Mouse (Mus musculus) CH12.LX (cell line): ENCODE measurements around the gene Inpp5a. TPM values are rescaled to one million over a fixed set of nuclear protein-coding genes. Genes with fewer than 3 reads are reported as not detected.

ENCODE experiments used
- DNase-seq: peaks from one replicate; pipeline ENCODE4 v3.0.0-alpha.2; 2013; ENCODE audit errors: extremely low read depth
- H3K27ac ChIP-seq: 2 replicates; pipeline ENCODE4 v1.5.1; 2012; ENCODE audit warnings: low read depth, mild to moderate bottlenecking, control low read depth, moderate library complexity; ENCODE audit not compliant: insufficient read depth
- H3K27me3 ChIP-seq: replicated peaks from 2 replicates; pipeline ENCODE3; 2012; ENCODE audit warnings: inconsistent platforms
- H3K36me3 ChIP-seq, 2 experiments: replicated peaks in 1 of 2; 2 replicates each; pipeline versions ENCODE3 to v1.6.1; 2012; ENCODE audit warnings: inconsistent platforms in 1 of 2, low read length in 1 of 2, mild to moderate bottlenecking in 1 of 2, mixed read lengths in 1 of 2, moderate library complexity in 1 of 2; ENCODE audit not compliant: control insufficient read depth in 1 of 2, insufficient read depth in 1 of 2
- H3K4me1 ChIP-seq, 2 experiments: 2 replicates each; pipeline ENCODE4 v1.6.1; 2012; ENCODE audit warnings: inconsistent platforms in 1 of 2, moderate library complexity in 1 of 2; ENCODE audit not compliant: insufficient read depth in 2 of 2, control insufficient read depth in 1 of 2
- H3K4me2 ChIP-seq: 2 replicates; pipeline ENCODE4 v1.6.1; 2012; ENCODE audit warnings: low read depth, mild to moderate bottlenecking, control low read depth; ENCODE audit not compliant: poor library complexity, insufficient read depth, severe bottlenecking
- H3K4me3 ChIP-seq, 3 experiments: fragments of 150-350 bp in 1 of 3; sonication (generic) in 1 of 3; replicated peaks in 1 of 3; 2 replicates each; pipeline versions ENCODE3 to v1.5.1; 2011 to 2012; ENCODE audit warnings: low read depth in 2 of 3, low read length in 2 of 3, mild to moderate bottlenecking in 2 of 3, moderate library complexity in 2 of 3, control low read depth in 1 of 3, improper control_type of control experiment in 1 of 3, inconsistent platforms in 1 of 3, mixed read lengths in 1 of 3; ENCODE audit not compliant: poor library complexity in 1 of 3
- H3K79me2 ChIP-seq: replicated peaks from 2 replicates; pipeline ENCODE4 v1.6.1; 2012; ENCODE audit warnings: mild to moderate bottlenecking, moderate library complexity; ENCODE audit not compliant: control insufficient read depth, poor library complexity, insufficient read depth, severe bottlenecking; ENCODE audit errors: extremely low read depth
- H3K9ac ChIP-seq: 2 replicates; pipeline ENCODE4 v1.6.1; 2012; ENCODE audit warnings: low read depth, mild to moderate bottlenecking, control low read depth, moderate library complexity; ENCODE audit not compliant: insufficient read depth
- H3K9me3 ChIP-seq: replicated peaks from 2 replicates; pipeline ENCODE3; 2012; ENCODE audit warnings: low read length, inconsistent platforms, mixed read lengths
- BHLHE40 ChIP-seq: IDR thresholded peaks from 2 replicates; pipeline ENCODE4 v1.6.1; 2011; ENCODE audit warnings: mild to moderate bottlenecking, low read depth, low read length, improper control_type of control experiment
- E2F4 ChIP-seq: IDR thresholded peaks from 2 replicates; pipeline ENCODE4 v1.6.1; 2011; ENCODE audit warnings: low read depth, low read length, improper control_type of control experiment; ENCODE audit not compliant: insufficient replicate concordance
- ETS1 ChIP-seq: conservative IDR thresholded peaks from 2 replicates; pipeline ENCODE4 v1.6.1; 2012; ENCODE audit warnings: low read depth, mild to moderate bottlenecking, inconsistent platforms, low read length, improper control_type of control experiment, moderate library complexity
- GABPA ChIP-seq: IDR thresholded peaks from 2 replicates; pipeline ENCODE4 v1.6.1; 2012; ENCODE audit warnings: low read depth, low read length, improper control_type of control experiment, inconsistent platforms; ENCODE audit not compliant: insufficient replicate concordance
- HCFC1 ChIP-seq: IDR thresholded peaks from 2 replicates; pipeline ENCODE4 v1.6.1; 2012; ENCODE audit warnings: low read depth, mild to moderate bottlenecking, inconsistent platforms, low read length, improper control_type of control experiment
- IRF4 ChIP-seq: IDR thresholded peaks from 2 replicates; pipeline ENCODE4 v1.6.1; 2014; ENCODE audit warnings: low read depth, mild to moderate bottlenecking, inconsistent platforms, low read length, improper control_type of control experiment
- JUN ChIP-seq: IDR thresholded peaks from 2 replicates; pipeline ENCODE4 v1.6.1; 2011; ENCODE audit warnings: low read depth, mild to moderate bottlenecking, low read length, improper control_type of control experiment, moderate library complexity; ENCODE audit not compliant: insufficient read depth
- JUND ChIP-seq: conservative IDR thresholded peaks from 2 replicates; pipeline ENCODE4 v1.6.1; 2011; ENCODE audit warnings: low read depth, low read length, improper control_type of control experiment
- KAT2A ChIP-seq: IDR thresholded peaks from 2 replicates; pipeline ENCODE4 v1.6.1; 2012; ENCODE audit warnings: low read length, improper control_type of control experiment, inconsistent platforms; ENCODE audit not compliant: insufficient replicate concordance
- MAZ ChIP-seq: IDR thresholded peaks from 2 replicates; pipeline ENCODE4 v1.6.1; 2012; ENCODE audit warnings: low read depth, mild to moderate bottlenecking, inconsistent platforms, low read length, improper control_type of control experiment, moderate library complexity
- MEF2A ChIP-seq: IDR thresholded peaks from 2 replicates; pipeline ENCODE4 v1.6.1; 2014; ENCODE audit warnings: low read depth, mild to moderate bottlenecking, inconsistent platforms, low read length, improper control_type of control experiment, borderline replicate concordance
- MXI1 ChIP-seq: IDR thresholded peaks from 2 replicates; pipeline ENCODE4 v1.6.1; 2011; ENCODE audit warnings: mild to moderate bottlenecking, low read depth, low read length, improper control_type of control experiment
- MYC ChIP-seq: IDR thresholded peaks from 2 replicates; pipeline ENCODE4 v1.6.1; 2011; ENCODE audit warnings: low read depth, mild to moderate bottlenecking, improper control_type of control experiment, low read length
- NELFE ChIP-seq: IDR thresholded peaks from 2 replicates; pipeline ENCODE4 v1.6.1; 2011; ENCODE audit warnings: low read depth, low read length, improper control_type of control experiment
- POLR2AphosphoS2 ChIP-seq: IDR thresholded peaks from 2 replicates; pipeline ENCODE4 v1.6.1; 2011; ENCODE audit warnings: low read depth, low read length, improper control_type of control experiment
- RAD21 ChIP-seq: IDR thresholded peaks from 2 replicates; pipeline ENCODE4 v1.6.1; 2011; ENCODE audit warnings: low read depth, mild to moderate bottlenecking, low read length, improper control_type of control experiment, moderate library complexity
- RCOR1 ChIP-seq: conservative IDR thresholded peaks from 2 replicates; pipeline ENCODE4 v1.6.1; 2012; ENCODE audit warnings: low read depth, mild to moderate bottlenecking, inconsistent platforms, low read length, improper control_type of control experiment
- SMC3 ChIP-seq: IDR thresholded peaks from 2 replicates; pipeline ENCODE4 v1.6.1; 2011; ENCODE audit warnings: low read depth, low read length, improper control_type of control experiment
- TBP ChIP-seq: conservative IDR thresholded peaks from 2 replicates; pipeline ENCODE4 v1.6.1; 2011; ENCODE audit warnings: low read depth, low read length, improper control_type of control experiment
- TCF12 ChIP-seq: IDR thresholded peaks from 2 replicates; pipeline ENCODE4 v1.6.1; 2014; ENCODE audit warnings: low read depth, mild to moderate bottlenecking, inconsistent platforms, low read length, improper control_type of control experiment
- USF1 ChIP-seq: IDR thresholded peaks from 2 replicates; pipeline ENCODE4 v1.6.1; 2014; ENCODE audit warnings: low read depth, mild to moderate bottlenecking, inconsistent platforms, low read length, improper control_type of control experiment
- USF2 ChIP-seq: conservative IDR thresholded peaks from 2 replicates; pipeline ENCODE4 v1.6.1; 2011; ENCODE audit warnings: low read depth, low read length, improper control_type of control experiment
- ZC3H11A ChIP-seq: IDR thresholded peaks from 2 replicates; pipeline ENCODE4 v1.6.1; 2012; ENCODE audit warnings: low read depth, mild to moderate bottlenecking, inconsistent platforms, low read length, improper control_type of control experiment
- ZKSCAN1 ChIP-seq: IDR thresholded peaks from 2 replicates; pipeline ENCODE4 v1.6.1; 2012; ENCODE audit warnings: low read depth, inconsistent platforms, low read length, improper control_type of control experiment, borderline replicate concordance
- ZMIZ1 ChIP-seq: IDR thresholded peaks from 2 replicates; pipeline ENCODE4 v1.6.1; 2012; ENCODE audit warnings: low read depth, mild to moderate bottlenecking, inconsistent platforms, low read length, improper control_type of control experiment
- ZNF384 ChIP-seq: IDR thresholded peaks from 2 replicates; pipeline ENCODE4 v1.6.1; 2012; ENCODE audit warnings: low read depth, low read length, improper control_type of control experiment, inconsistent platforms
- dilution Hi-C: fragments of 300-500 bp; cut with MboI; formaldehyde crosslinking; loops from 2 replicates; pipeline ENCODE4 v1.14.3; 2020; ENCODE audit warnings: low sequenced_read_pairs; ENCODE audit not compliant: extremely low pct_unique_long_range_greater_than_20kb, extremely low pct_ligation_motif_present
- in situ Hi-C: fragments of 300-500 bp; cut with MboI; formaldehyde crosslinking; loops from 3 replicates; pipeline ENCODE4 v1.14.3; 2019; ENCODE audit warnings: low sequenced_read_pairs, low pct_ligation_motif_present, low pct_unique_long_range_greater_than_20kb, mixed read lengths
- polyA plus RNA-seq: library from polyadenylated mRNA; unstranded; fragments of >175 nt; gene quantifications from 2 replicates; pipeline ENCODE4 v1.2.1, GENCODE M21; 2012; ENCODE audit warnings: low read depth; ENCODE audit not compliant: insufficient read length
- total RNA-seq, 2 experiments: library from RNA; depleted of rRNA; stranded (reverse); fragments of 300-350 nt in 1 of 2; fragments of >200 nt in 1 of 2; gene quantifications; 2 replicates each; pipeline ENCODE4 v1.2.3; 2012 to 2014

Inpp5a gene
- total and polyA plus RNA-seq, 3 experiments, result 1.7 to 5.4 (median 3.0) TPM

DNA sequence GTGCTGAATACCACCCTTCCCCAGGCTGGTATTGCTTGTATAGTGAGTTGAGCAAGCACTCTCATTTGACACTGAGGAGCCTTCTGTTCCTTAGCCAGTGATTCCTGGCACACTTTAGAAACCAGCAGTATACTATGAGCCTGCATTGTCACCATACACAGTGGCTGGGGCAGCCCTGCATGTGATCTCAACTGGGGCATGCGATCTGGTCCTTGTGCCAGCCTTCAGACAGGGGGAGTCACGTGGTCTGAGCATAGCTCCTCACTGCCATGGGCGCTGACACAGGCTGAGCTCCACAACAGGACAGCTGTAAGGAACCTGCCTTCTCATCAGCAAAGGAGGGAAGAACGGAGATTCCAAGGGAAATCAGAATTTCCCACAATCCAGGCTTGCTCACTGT is 80.5 kb downstream of the Inpp5a start:
- dilution Hi-C loops, result no loop called here
- Histone ChIP-seq H3K4me3 (no peak overlapping the region), H3K9ac (no peak overlapping the region), H3K9me3 (no peaks in the 10 kb centered on the region), H3K4me1 (peaks cover 12 to 33% of the 10 kb centered on the region in 2 experiments), H3K4me2 (no peak overlapping the region), H3K27me3 (no peaks in the 10 kb centered on the region), H3K36me3 (peaks cover 0 to 5% of the 10 kb centered on the region in 2 experiments), H3K79me2 (no peaks in the 10 kb centered on the region), H3K27ac (no peak overlapping the region)
- in situ Hi-C loops, result loop anchor here (10.0 kb wide), 1 partner anchor 65 kb away; no protein-coding TSS in a partner anchor
- DNase-seq, result no peak
- TF ChIP-seq ZC3H11A, result no peak
- TF ChIP-seq POLR2AphosphoS2, result no peak
- TF ChIP-seq KAT2A, result no peak
- TF ChIP-seq IRF4, result no peak
- TF ChIP-seq ZNF384, result no peak
- TF ChIP-seq ZMIZ1, result no peak
- TF ChIP-seq BHLHE40, result no peak
- TF ChIP-seq RAD21, result no peak
- TF ChIP-seq RCOR1, result no peak
- TF ChIP-seq MXI1, result no peak
- TF ChIP-seq TBP, result no peak
- no peak for TF ChIP-seq NELFE
- TF ChIP-seq ZKSCAN1, result no peak
- TF ChIP-seq GABPA, result no peak
- TF ChIP-seq HCFC1, result no peak
- TF ChIP-seq ETS1, result no peak
- TF ChIP-seq TCF12, result no peak

DNA sequence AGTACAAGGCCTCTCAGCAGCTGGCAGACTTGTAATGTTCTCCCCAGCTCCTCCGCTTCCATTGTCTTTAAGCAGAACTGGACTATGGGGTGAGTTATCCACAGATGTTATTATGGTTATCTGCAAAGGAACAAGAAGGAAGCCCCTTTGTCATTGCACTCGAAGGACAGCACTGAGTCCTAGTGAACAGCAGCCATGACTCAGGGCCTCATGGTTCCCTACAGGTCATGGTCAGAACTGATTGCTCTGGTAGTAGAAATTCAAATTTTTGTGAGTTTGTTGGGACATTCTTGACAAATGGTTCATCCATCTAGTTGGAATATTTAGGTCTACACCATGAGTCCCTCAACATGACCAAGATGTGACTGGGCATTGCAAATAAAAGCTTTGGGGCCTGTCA is 81.6 kb downstream of the Inpp5a start:
- H3K4me1 ChIP-seq, result peaks cover 12 to 33% of the 10 kb centered on the region in 2 experiments
- H3K9me3 ChIP-seq, result no peaks in the 10 kb centered on the region
- H3K79me2 ChIP-seq, result no peaks in the 10 kb centered on the region
- H3K9ac ChIP-seq, result no peak overlapping the region
- H3K36me3 ChIP-seq, result peaks cover 0 to 9% of the 10 kb centered on the region in 2 experiments
- no peaks in the 10 kb centered on the region for H3K27me3 ChIP-seq
- dilution Hi-C loops (no loop called here), in situ Hi-C loops (no loop called here)
- DNase-seq, result no peak
- no peak overlapping the region for H3K4me3 ChIP-seq
- H3K27ac ChIP-seq, result no peak overlapping the region
- TF ChIP-seq JUND (no peak), USF2 (no peak), USF1 (no peak), KAT2A (no peak), MAZ (no peak), MXI1 (no peak), JUN (no peak), ZNF384 (no peak), ZKSCAN1 (no peak), E2F4 (no peak), MEF2A (no peak), MYC (no peak), SMC3 (no peak)
- no peak overlapping the region for H3K4me2 ChIP-seq
